Mouse (Mus musculus) lung, adult 2 months (tissue): ENCODE data around the gene Fbf1. TPM values are rescaled to one million over a fixed set of nuclear protein-coding genes. Genes with fewer than 3 reads are reported as not detected.

Source experiments
- DNase-seq: peaks from one replicate; pipeline ENCODE4 v3.0.0; 2022
- H3K4me1 ChIP-seq: fragments of 200-500 bp; 2 replicates; pipeline ENCODE4 v1.6.1; 2011; ENCODE audit warnings: low read length; ENCODE audit not compliant: control insufficient read depth, insufficient read depth
- H3K4me3 ChIP-seq: fragments of 200-500 bp; replicated peaks from 2 replicates; pipeline ENCODE3; 2011; ENCODE audit warnings: low read depth, mild to moderate bottlenecking, control low read depth, low read length; ENCODE audit errors: extremely low read depth
- CTCF ChIP-seq: fragments of 200-500 bp; IDR thresholded peaks from 2 replicates; pipeline ENCODE4 v1.5.1; 2011; ENCODE audit warnings: mild to moderate bottlenecking, low read length, control low read depth; ENCODE audit not compliant: insufficient read depth
- POLR2A ChIP-seq: fragments of 200-500 bp; IDR thresholded peaks from 2 replicates; pipeline ENCODE4 v1.6.1; 2011; ENCODE audit warnings: low read depth, mild to moderate bottlenecking, control low read depth, low read length, borderline replicate concordance; ENCODE audit errors: extremely low read depth
- WGBS: fragments of 180-500 bp; shearing (Covaris S2); methylation state at CpG from one replicate; pipeline ENCODE4 v1.1.7; 2018; 5-methylcytosine and 5-hydroxymethylcytosine counted together
- polyA plus RNA-seq: library from polyadenylated mRNA; depleted of rRNA; stranded (reverse); fragments of >200 nt; gene quantifications from 2 replicates; pipeline ENCODE4 v1.2.3, GENCODE M21; 2012

Gene Fbf1
- polyA plus RNA-seq, 1 experiment = 35.5 TPM

DNA sequence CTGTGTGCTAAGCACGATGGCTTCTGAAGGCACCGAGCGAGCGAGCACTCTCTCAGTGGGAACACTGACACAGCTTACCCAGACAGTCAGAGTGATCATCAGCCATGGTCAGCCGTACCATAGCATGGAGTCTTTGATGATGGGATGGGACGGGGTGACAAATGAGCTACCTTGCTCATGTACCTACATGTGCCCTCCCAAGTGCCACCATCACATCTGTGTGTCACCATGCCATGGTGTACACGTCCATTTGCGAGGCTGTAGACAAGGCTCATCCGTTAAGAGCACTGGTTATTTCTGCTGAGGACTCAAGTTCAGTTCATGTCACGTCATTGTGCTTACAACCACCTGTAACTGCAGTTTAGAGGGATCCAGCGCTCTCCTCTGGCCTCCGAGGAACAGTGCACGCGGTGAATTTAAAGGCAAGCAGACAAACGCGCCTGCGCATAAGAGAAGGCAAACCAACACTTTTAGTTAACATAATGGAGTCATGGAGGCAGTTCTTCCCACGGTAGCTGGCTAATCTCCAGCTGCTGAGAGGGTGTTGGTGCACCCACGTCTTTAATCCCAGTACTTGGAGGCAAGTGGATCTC lies 56.3 kb downstream of the Fbf1 start:
- no peak for TF ChIP-seq CTCF
- TF ChIP-seq POLR2A = no peak

GRCm38 (mm10) chr11:116111067-116111466 lies 56.9 kb downstream of the Fbf1 start:
- H3K4me1 ChIP-seq = peaks cover 8% of the 10 kb centered on the region; the same call in 1 of the 2 replicates
- 88% methylated on average over 4 of the region's 4 CpGs for WGBS
- H3K4me3 ChIP-seq = no peak overlapping the region
- 0 out of 2 replicates have a peak, but pooled peaks have one; percentile 8 for TF ChIP-seq CTCF
- no peak for TF ChIP-seq POLR2A
- no peak for DNase-seq

More for the DNA sequence above, 56.3 kb downstream of the Fbf1 start:
- DNase-seq = no peak
- WGBS = 90% methylated on average over 19 of the region's 19 CpGs
- Histone ChIP-seq H3K4me1 (peaks cover 8% of the 10 kb centered on the region; the same call in 1 of the 2 replicates), H3K4me3 (no peak overlapping the region)

- 11% methylated on average over 10 of the region's 10 CpGs for WGBS
- no peak for DNase-seq
- peaks cover 8% of the 10 kb centered on the region; the same call in 1 of the 2 replicates for H3K4me1 ChIP-seq
- peak overlapping the region; percentile 81 for H3K4me3 ChIP-seq
- TF ChIP-seq CTCF (no peak), POLR2A (0 out of 2 replicates have a peak, but pooled peaks have one; percentile 20)
Observed at GRCm38 (mm10) chr11:116110540-116110939, 57.4 kb downstream of the Fbf1 start.

DNA sequence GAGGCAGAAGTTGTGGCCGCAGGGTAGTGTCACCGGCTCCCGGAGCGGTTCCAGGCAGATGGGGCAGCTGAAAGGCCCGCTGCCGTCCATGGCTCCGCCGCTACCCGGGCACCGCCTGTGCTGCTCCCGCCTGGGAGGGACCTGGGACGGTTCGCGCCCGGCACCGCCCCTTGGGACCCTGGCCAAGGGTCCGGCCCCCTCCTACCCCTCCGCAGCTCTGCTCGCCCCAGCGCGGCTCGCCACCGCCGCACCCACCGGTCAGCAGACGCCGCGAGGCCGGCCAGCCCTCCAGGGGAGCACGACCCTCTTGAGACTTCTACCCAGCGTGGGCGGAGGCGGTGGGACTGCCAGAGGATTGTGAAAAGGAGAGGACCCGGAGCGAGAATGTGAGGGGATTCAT lies 57.8 kb downstream of the Fbf1 start:
- under 1% methylated on average over 35 of the region's 35 CpGs for WGBS
- TF ChIP-seq CTCF (no peak), POLR2A (peak; percentile 50; the same call in 1 of the 2 replicates)
- peak; percentile 77 for DNase-seq
- Histone ChIP-seq H3K4me3 (peak overlapping the region; percentile 81), H3K4me1 (peaks cover 8% of the 10 kb centered on the region; the same call in 1 of the 2 replicates)

DNA sequence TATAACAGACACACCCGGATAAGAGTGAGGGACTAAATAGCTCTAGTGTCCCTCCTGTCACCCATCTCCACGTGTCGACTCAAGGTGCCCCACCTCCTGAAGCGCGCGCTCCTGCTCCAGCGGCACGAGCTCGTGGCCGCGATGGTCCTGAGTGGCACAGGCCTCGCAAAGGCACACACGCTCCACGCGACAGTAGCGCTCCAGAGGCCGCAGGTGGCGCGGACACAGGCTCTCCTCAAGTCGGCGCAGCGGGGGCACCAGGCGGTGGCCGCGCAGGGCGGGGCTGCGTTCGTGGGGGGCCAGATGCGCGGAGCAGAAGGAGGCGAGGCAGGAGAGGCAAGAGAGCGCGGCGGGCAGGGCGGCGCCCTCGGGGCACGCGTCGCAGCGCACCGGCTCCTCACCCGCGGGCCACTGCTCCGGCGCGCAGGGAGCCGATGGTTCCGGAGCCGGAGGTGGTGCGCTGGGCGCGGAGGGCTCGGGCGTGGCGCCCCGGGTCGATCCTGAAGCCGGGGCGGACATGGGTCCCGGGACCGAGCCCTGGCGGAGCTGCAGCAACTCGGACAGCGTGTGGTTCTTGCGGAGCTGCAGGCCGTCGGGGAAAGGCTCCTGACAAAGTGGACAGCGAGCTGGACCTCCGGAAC lies 58.4 kb downstream of the Fbf1 start:
- no peak for DNase-seq
- under 1% methylated on average over 67 of the region's 70 CpGs for WGBS
- H3K4me1 ChIP-seq = peaks cover 9% of the 10 kb centered on the region; the same call in 1 of the 2 replicates
- H3K4me3 ChIP-seq = peak overlapping the region; percentile 81
- TF ChIP-seq POLR2A = peak; percentile 30; the same call in 1 of the 2 replicates
- TF ChIP-seq CTCF = no peak

DNA sequence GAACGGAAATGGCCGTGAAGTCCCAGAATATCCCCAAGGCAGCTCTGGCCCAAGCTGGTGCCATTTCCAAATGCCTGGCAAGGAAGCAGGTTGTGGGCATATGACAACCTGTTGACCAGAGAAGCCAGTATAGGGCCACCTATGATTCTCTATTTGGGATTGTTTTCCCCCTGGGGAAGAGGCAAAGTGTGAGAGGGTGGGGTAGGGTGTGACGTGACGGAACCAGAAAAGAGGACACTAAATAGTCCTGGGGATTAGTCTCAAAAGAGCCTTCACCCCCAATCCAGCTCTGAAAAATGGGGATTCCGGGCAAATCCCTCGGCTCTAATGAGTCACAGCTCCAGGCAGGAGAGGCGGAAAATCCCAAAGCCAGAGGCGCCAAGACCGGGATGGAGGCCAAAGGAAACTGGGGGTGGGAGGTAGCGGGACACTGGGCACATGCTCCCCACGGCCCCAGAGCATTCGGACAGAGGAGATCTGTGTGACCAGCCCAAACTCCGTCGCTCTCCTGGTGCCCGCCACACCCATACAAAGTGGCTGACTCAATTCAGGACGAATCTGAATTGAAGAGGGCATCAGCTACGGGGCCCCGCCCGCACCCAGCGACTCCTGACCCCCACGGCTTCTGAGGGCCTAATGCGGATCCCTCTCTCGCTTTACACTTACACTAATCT lies 59.4 kb downstream of the Fbf1 start:
- WGBS = 8% methylated on average over 22 of the region's 23 CpGs
- peak; percentile 65; the same call in 1 of the 2 replicates for TF ChIP-seq POLR2A
- TF ChIP-seq CTCF = no peak
- no peak for DNase-seq
- peaks cover 14% of the 10 kb centered on the region; the same call in 1 of the 2 replicates for H3K4me1 ChIP-seq
- H3K4me3 ChIP-seq = peak overlapping the region; percentile 48

DNA sequence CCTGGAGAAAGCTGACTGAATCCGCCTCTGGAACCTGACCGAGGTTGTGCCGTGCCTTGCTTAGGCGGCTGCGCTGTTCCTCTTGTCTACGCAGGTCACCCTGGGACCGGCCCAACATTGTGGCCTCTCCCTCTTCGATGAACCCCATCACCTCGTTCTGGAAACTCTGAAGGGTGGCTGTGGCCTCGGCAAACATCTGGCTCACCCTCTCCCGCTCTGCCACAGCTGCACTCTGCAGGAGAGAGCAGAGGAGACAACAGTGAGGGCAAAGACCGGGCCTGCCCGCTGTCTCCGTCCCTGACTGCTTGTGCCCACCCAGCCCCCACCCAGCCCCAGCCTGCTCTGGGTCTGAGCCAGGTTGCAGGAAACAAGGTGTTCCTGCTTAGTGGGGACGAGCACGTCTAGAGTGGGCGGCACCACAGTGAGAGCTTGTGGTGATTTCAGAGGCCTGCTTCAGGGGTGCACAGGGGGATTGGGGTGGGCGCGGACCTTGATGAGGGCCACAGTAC lies 60.1 kb downstream of the Fbf1 start:
- TF ChIP-seq POLR2A (no peak), CTCF (no peak)
- WGBS = 63% methylated on average over 19 of the region's 19 CpGs
- H3K4me3 ChIP-seq = no peak overlapping the region
- H3K4me1 ChIP-seq = peaks cover 14% of the 10 kb centered on the region
- DNase-seq = no peak

DNA sequence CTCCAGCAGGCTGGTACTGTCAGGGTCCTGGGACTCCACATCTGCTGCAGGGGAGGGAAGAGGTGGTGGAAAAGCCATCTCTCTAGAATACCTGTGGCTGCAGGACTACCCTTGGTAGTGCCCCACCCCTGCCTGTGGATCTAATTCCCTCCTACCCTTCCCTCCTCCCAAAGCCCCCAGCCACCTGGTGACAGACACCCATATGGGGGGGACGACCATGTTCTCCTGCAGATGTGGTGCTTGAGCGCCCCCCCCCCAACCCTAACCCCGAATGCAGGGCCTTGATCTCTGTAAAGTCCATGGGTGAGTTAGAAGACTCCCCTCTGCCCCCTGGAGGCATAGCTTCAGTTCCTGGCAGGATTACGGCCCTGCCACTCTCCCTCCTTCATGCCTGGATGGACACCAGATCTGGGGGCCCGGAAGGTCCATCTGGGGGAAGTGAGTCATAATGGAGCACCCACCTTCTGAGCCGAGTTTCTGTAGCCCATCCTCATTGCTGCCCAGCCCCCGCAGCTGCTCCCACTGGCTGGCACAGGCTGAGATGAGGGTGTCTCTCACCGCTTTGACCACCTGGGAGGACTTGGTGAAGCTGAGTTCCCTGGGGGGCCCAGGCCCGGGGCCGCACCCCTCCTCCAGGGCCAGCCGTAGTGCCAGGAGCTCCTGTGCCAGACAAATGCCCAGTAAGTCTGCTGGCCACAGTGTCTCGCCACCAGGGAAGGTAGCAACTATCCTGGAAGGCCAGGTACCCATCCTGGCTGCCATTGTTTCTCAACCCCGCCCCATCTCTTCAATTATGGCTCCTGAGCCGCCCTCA lies 60.8 kb downstream of the Fbf1 start:
- TF ChIP-seq CTCF (no peak), POLR2A (no peak)
- 60% methylated on average over 14 of the region's 14 CpGs for WGBS
- Histone ChIP-seq H3K4me3 (no peak overlapping the region), H3K4me1 (peaks cover 14% of the 10 kb centered on the region)
- no peak for DNase-seq
